Mouse (Mus musculus) bone marrow macrophage, adult 2 months (primary cell): ENCODE results near the gene Ankrd35. TPM values are rescaled to one million over a fixed set of nuclear protein-coding genes. Genes with fewer than 3 reads are reported as not detected.
A peak's percentile ranks its signal among the peaks of the same experiment; 100 is the strongest.

ENCODE experiments used
- H3K27ac ChIP-seq: 2 replicates; pipeline ENCODE4 v1.5.1; 2012; ENCODE audit warnings: low read depth, low read length; ENCODE audit not compliant: insufficient read depth
- H3K4me1 ChIP-seq: 2 replicates; pipeline ENCODE4 v1.6.1; 2012; ENCODE audit warnings: low read length; ENCODE audit not compliant: control insufficient read depth, insufficient read depth
- H3K4me3 ChIP-seq: 2 replicates; pipeline ENCODE4 v1.5.1; 2012; ENCODE audit warnings: mild to moderate bottlenecking, low read length, moderate library complexity; ENCODE audit not compliant: insufficient read depth
- CTCF ChIP-seq: IDR thresholded peaks from 2 replicates; pipeline ENCODE4 v1.5.1; 2012; ENCODE audit warnings: low read depth, mild to moderate bottlenecking, low read length, moderate library complexity
- POLR2A ChIP-seq: IDR thresholded peaks from 2 replicates; pipeline ENCODE4 v1.6.1; 2012; ENCODE audit warnings: mild to moderate bottlenecking, low read depth, low read length, borderline replicate concordance
- polyA plus RNA-seq: library from polyadenylated mRNA; stranded (reverse); fragments of >200 nt; gene quantifications from 2 replicates; pipeline ENCODE4 v1.2.4, GENCODE M21; 2012; ENCODE audit not compliant: missing spikeins, insufficient read depth, insufficient read length

The Ankrd35 gene
- not detected in 2 replicates for polyA plus RNA-seq

- Histone ChIP-seq H3K4me3 (peak within 1 kb of the TSS; percentile 60), H3K27ac (no peak within 1 kb of the TSS), H3K4me1 (peaks cover 8% of the 10 kb centered on the region)
- TF ChIP-seq CTCF: no peak
- TF ChIP-seq POLR2A: no peak
Measured at GRCm38 (mm10) chr3:96669727-96670468, at the start of gene Ankrd35. TSS of gene Ankrd35 (plus strand) at chr3:96670131.

DNA sequence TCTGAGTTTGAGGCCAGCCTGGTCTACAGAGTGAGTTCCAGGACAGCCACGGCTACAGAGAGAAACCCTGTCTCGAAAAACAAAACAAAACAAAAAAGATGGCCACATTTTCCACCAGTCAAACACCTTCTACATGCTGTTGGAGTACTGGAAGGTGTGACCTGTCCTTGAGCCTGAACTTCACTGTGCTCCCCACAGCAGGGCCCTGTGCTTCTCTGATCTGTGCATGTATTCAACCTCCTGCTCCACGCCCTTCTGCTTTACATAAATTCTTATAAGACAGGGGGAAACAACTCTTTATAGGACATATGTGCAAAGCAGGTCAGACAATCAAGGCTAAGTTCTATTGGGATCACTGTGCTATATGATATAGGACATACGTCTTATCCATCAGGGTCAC, 46.7 kb upstream of the Ankrd35 start:
- TF ChIP-seq CTCF: no peak
- no peak for TF ChIP-seq POLR2A
- Histone ChIP-seq H3K4me1 (no peaks in the 10 kb centered on the region), H3K4me3 (no peak overlapping the region), H3K27ac (no peak overlapping the region)

DNA sequence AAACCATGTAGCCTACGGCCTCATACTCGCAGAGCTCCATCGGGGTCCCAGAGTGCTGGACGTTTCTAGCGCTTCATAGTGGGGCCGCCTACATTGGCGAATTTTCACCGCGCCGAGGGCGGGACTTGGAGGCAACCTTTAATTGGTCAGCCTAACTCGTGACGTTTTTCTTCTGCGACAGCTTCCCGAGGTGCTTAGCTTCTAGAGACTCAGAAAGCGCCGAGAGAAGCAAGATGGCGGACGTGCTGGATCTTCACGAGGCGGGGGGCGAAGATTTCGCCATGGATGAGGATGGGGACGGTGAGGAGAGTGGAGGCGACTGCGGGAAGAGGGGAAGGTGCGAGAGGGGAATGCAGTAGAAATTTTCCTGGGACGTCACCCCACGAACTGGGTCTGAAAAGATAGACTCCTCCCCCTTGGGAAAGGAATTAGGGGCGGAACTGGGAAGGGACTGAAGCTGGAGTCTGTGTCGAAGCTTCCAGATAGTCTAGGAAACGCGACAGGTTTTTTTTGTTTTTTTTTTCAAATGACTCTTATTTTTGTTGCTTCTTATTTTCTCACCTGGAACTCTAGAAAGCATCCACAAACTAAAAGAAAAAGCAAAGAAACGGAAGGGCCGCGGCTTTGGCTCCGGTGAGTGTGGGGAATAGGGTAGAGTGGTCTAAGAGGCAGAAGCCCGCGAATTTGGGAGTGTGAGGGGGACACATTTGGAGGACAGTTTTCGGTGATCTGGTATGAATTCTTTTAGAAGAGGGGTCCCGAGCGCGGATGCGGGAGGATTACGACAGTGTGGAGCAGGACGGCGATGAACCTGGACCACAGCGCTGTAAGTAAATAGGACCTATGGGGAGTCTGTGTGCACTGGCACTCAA, 40.0 kb upstream of the Ankrd35 start, which contains the start of gene Rbm8a:
Rbm8a (plus strand) TSS at position 205 of the 872 bp plus-strand sequence.
- TF ChIP-seq CTCF (no peak), POLR2A (no peak)
- Histone ChIP-seq H3K27ac (peak within 1 kb of the TSS; percentile 80), H3K4me1 (peaks cover 11% of the 10 kb centered on the region; the same call in 1 of the 2 replicates), H3K4me3 (peak within 1 kb of the TSS; percentile 97)

DNA sequence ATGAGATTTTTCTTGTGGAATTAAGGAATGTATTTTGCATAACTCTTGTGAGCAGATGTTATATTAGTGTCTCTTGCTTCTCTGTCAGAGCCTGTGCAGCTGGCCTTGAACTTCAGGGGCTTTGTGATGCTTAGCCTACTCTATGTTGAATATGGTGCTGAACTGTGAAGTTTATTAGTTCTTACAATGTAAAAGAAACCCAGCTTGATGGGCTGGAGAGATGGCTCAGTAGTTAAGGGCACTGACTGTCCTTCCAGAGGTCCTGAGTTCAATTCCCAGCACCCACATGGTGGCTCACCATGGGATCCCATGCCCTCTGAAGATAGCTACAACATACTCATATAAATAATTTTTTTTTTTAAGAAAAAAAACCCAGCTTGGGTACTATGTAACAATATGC, 37.9 kb upstream of the Ankrd35 start:
- Histone ChIP-seq H3K4me3 (no peak overlapping the region), H3K4me1 (peaks cover 13% of the 10 kb centered on the region), H3K27ac (no peak overlapping the region)
- TF ChIP-seq CTCF (no peak), POLR2A (no peak)

DNA sequence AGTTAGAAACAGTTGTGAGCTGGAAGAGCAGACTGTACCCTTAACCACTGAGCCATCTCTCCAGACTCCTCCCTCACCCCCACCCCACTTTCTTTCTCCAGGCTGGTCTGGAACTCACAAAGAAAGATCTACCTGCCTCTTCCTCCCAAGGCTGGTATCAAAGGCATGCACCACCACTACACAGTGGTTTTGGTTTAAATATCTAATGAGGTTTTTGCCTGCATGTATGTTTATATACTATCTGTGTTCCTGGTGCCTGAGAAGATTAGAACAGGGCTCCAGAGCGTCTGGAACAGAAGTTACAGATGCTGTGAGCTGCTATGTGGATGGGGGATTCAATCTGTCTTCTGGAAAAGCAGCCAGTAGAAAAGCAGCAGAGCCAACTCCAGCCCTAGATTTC, 35.9 kb upstream of the Ankrd35 start:
- no peak overlapping the region for H3K4me3 ChIP-seq
- TF ChIP-seq POLR2A (no peak), CTCF (no peak)
- peaks cover 11% of the 10 kb centered on the region for H3K4me1 ChIP-seq
- H3K27ac ChIP-seq: no peak overlapping the region

GRCm38 (mm10) chr3:96634928-96635879, 34.7 kb upstream of the Ankrd35 start, which contains the start of the genes Pex11b and Gm42957:
TSS of gene Pex11b (plus strand) at chr3:96635376.
TSS of gene Gm42957 (plus strand) at chr3:96635474.
- no peak for TF ChIP-seq CTCF
- no peak for TF ChIP-seq POLR2A
- Histone ChIP-seq H3K4me1 (peaks cover 11% of the 10 kb centered on the region), H3K27ac (peak within 1 kb of the TSS; percentile 79), H3K4me3 (peak within 1 kb of the TSS; percentile 87)

DNA sequence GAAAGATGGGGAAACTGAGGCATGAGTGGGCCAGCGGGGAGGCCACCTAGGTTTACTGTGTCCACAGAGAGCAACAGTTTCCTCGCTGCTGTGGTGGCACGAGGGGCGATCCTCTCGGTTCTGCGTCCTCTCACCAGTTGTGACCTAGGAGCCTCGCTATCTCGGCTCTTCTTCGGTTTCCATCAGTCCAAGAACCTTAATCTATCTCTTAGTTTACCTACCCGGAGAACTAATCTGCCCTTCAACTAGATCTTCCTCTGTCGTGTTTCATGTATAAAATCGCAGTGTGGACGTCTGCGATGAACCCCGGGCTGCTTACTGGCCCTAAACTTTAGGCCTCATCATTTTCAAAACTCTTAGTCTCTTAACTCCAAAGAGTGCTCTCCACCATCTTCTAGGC, 34.0 kb upstream of the Ankrd35 start:
- H3K4me3 ChIP-seq: peak overlapping the region; percentile 87
- TF ChIP-seq POLR2A: no peak
- no peak for TF ChIP-seq CTCF
- H3K4me1 ChIP-seq: peaks cover 9% of the 10 kb centered on the region
- peak overlapping the region; percentile 79 for H3K27ac ChIP-seq

DNA sequence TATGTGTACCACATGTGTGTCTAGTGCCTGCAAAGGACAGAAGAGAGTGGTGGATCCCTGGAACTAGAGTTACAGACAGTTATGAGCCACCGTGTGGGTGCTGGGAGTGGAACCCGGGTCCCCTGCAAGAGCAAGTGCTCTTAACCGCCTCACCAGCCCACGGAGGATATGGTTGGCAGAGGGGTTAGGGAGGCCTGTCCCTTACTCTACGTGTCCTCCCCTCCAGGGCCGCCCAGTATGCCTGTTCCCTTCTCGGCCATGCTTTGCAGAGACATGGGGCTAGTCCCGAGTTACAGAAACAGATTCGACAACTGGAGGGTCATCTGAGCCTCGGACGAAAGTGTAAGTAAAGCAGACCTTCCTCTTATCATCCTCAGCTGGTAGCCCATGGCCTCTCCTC, 33.5 kb upstream of the Ankrd35 start:
- no peak overlapping the region for H3K27ac ChIP-seq
- H3K4me1 ChIP-seq: peaks cover 9% of the 10 kb centered on the region
- no peak for TF ChIP-seq POLR2A
- no peak for TF ChIP-seq CTCF
- peak overlapping the region; percentile 87 for H3K4me3 ChIP-seq

- H3K4me3 ChIP-seq: no peak overlapping the region
- H3K27ac ChIP-seq: no peak overlapping the region
- peaks cover 5% of the 10 kb centered on the region for H3K4me1 ChIP-seq
- TF ChIP-seq POLR2A (no peak), CTCF (peak; percentile 57)
Measured at GRCm38 (mm10) chr3:96639219-96639618, 30.7 kb upstream of the Ankrd35 start.
